Mouse (Mus musculus) kidney, postnatal 14 days (tissue): ENCODE results near the gene Adap1.

Source experiments
- DNase-seq: peaks from one replicate; pipeline ENCODE4 v3.0.0; 2022; ENCODE audit warnings: mixed read lengths

Adap1 gene

GRCm38 (mm10) chr5:139325395-139325966 lies at the start of gene Adap1:
Gene Adap1, minus strand, starts transcription at chr5:139325622.
- peak; percentile 74 for DNase-seq

- no peak for DNase-seq
These were observed 49.4 kb upstream of the Adap1 start for GRCm38 (mm10) chr5:139374841-139375240.

- DNase-seq, result peak; percentile 55
These were observed 48.5 kb upstream of the Adap1 start for GRCm38 (mm10) chr5:139373889-139374444.

- DNase-seq, result no peak
These were observed 47.7 kb upstream of the Adap1 start for GRCm38 (mm10) chr5:139373126-139373525.

GRCm38 (mm10) chr5:139371631-139372401 lies 46.4 kb upstream of the Adap1 start:
- peak; percentile 97 for DNase-seq

GRCm38 (mm10) chr5:139371118-139371517 lies 45.7 kb upstream of the Adap1 start:
- DNase-seq, result no peak

GRCm38 (mm10) chr5:139370336-139370735 lies 44.9 kb upstream of the Adap1 start:
- DNase-seq, result no peak

GRCm38 (mm10) chr5:139368638-139369320 lies 43.4 kb upstream of the Adap1 start:
- peak; percentile 84 for DNase-seq

GRCm38 (mm10) chr5:139367884-139368458 lies 42.5 kb upstream of the Adap1 start:
- DNase-seq, result no peak

- no peak for DNase-seq
These were observed 41.1 kb upstream of the Adap1 start for GRCm38 (mm10) chr5:139366484-139366883.

GRCm38 (mm10) chr5:139365827-139366226 lies 40.4 kb upstream of the Adap1 start:
- no peak for DNase-seq

- DNase-seq, result no peak
These were observed 39.6 kb upstream of the Adap1 start for GRCm38 (mm10) chr5:139364911-139365571.

- DNase-seq, result peak; percentile 92
These were observed 39.0 kb upstream of the Adap1 start for GRCm38 (mm10) chr5:139364260-139364910.

- no peak for DNase-seq
These were observed 38.4 kb upstream of the Adap1 start for GRCm38 (mm10) chr5:139363858-139364257.

GRCm38 (mm10) chr5:139359244-139359643 lies 33.8 kb upstream of the Adap1 start:
- DNase-seq, result no peak

GRCm38 (mm10) chr5:139358653-139359052 lies 33.2 kb upstream of the Adap1 start:
- DNase-seq, result peak; percentile 71

- DNase-seq, result peak; percentile 90
These were observed 29.9 kb upstream of the Adap1 start for GRCm38 (mm10) chr5:139355235-139355772.

- DNase-seq, result no peak
These were observed 28.5 kb upstream of the Adap1 start for GRCm38 (mm10) chr5:139353946-139354345.

GRCm38 (mm10) chr5:139353496-139353895 lies 28.1 kb upstream of the Adap1 start:
- DNase-seq, result no peak

- DNase-seq, result no peak
These were observed 26.9 kb upstream of the Adap1 start, which contains the start of gene Cyp2w1 for GRCm38 (mm10) chr5:139352317-139352716. Gene Cyp2w1, plus strand, starts transcription at chr5:139352617.

- no peak for DNase-seq
These were observed 26.2 kb upstream of the Adap1 start for GRCm38 (mm10) chr5:139351628-139352027.

GRCm38 (mm10) chr5:139351134-139351533 lies 25.7 kb upstream of the Adap1 start, which contains the start of gene Cox19:
Gene Cox19, minus strand, starts transcription at chr5:139351418.
- DNase-seq, result no peak
